Mouse (Mus musculus) spleen, postnatal 14 days (tissue): Measurements from ENCODE around the gene Cntnap2.

Experiments
- DNase-seq, 2 experiments: peaks; one replicate each; pipeline ENCODE4 v3.0.0; 2021 to 2022; ENCODE audit warnings: low spot score in 2 of 2

Cntnap2 gene

DNA sequence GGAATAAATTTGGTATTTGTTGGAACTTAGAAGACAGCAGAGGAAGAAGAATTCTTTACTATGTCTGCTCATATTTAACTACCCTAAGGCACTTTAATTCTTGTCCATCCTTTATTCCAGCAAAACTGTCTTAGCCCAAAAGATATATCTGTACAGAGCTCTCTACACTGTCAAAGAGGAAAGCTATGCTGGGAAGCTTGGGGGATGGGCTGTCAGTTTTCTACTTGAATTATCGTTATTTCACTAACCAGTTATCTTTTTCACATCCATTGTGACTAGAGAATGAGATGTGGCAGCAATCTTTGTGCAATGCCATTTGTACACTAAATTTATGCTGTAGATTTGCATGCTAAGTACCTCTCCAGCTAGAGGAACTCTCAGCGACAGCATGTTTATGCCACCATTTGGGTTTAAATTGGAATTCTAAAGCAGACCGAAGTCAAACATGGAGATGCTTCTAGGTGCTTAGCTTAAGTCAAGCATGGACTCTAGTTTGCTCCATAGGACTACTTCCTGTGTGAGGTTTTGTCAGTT is 268.9 kb downstream of the Cntnap2 start:
- no peak for DNase-seq

- no peak for DNase-seq
Observed at GRCm38 (mm10) chr6:45345396-45345795, 286.2 kb downstream of the Cntnap2 start.

GRCm38 (mm10) chr6:45345953-45346352 is 286.8 kb downstream of the Cntnap2 start:
- no peak for DNase-seq

DNA sequence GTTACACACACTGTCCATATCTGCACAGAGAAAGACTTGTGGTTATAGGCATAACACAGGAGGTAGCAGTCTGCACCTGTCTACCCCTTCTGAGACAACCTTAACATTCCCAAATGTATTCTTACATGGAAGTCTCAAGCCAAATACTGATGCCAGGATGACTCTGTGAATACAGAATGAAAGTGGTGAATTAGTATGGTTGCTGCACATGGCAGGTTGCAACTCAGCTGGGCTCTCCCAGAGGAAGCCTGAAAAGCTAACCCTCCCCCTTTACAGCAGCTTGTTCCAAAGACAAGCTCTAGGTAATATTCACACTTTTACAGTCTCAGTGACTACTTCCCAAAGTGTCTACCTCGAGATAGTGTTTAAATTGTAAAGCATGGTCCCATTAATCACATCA is 307.3 kb downstream of the Cntnap2 start:
- DNase-seq = no peak

DNA sequence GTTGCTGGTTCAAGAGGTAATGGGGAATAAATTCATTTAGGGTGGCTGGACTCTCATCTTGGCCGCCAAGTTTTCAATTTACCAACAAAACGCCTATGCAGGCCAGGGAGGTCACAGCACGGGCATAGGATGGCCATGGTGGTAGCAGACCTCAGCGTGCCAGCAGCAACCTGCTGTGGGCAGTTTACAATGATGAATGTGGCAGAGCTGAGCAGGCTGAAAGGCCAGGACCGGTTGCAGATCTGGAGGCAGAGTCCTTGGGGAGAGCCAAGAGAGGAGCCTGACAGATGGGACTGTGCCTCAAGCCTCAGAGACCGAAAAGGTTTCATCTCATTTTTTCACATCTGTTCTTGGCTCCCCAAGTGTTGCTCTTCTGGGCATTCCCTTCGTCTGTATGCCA is 322.0 kb downstream of the Cntnap2 start:
- DNase-seq = no peak

DNA sequence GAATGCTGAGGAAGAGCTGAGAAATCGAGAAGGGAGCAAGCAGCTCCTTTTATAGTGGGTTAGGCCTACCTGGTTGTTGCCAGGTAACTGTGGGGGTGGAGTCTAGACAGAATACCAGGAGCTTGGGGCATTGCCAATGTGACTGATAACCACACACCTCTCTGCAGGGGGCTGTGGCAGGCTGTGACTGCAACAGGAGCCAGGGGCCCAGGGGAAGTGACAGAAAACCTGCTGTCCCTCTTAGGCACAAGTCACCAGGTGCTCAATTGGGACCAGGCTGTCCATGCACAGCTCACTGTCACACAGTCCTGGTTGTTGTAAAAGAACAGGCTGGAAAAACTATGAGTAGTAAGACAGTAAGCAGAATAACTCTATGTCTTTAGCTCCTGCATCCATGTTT is 329.9 kb downstream of the Cntnap2 start:
- no peak for DNase-seq

DNA sequence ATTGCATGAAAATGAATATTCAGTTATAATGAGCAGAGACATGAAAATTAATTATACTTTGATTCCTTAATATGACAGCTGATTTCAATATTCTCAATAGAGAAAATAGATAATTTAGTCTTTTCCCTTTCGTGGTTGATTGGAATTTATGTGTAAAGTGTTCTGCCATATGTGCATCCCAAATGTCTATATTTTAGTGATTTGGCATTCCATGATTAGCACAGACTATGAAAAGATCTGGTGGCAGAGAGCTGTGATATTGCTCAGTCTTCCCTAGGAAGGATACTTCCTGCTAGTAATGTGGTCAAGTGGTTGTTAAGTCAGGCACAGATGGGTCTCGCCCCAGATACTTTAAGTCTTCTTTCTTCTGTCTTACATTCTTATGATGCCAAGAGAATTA is 354.5 kb downstream of the Cntnap2 start:
- no peak for DNase-seq

- no peak for DNase-seq
Observed at GRCm38 (mm10) chr6:45455424-45455823, 396.3 kb downstream of the Cntnap2 start.

DNA sequence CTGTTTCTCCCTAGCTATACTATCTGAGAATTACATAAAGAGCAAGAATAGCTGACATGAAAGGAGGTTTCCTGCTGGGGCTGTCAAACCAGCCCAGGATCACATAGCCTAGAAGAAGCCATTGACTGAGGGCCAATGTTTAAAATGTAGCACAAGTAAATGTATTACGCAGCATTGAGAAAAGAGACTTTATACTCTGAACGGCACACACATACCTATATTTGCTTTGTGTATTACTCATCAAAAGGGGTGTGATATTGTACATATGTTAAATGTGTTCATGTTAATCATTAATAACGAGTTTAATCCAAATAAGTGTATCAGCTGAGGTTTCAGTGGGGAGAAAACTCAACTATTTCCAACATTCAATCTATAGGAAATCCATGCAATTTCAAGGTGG is 459.1 kb downstream of the Cntnap2 start:
- no peak for DNase-seq

GRCm38 (mm10) chr6:45536999-45537398 is 477.8 kb downstream of the Cntnap2 start:
- DNase-seq = no peak

DNA sequence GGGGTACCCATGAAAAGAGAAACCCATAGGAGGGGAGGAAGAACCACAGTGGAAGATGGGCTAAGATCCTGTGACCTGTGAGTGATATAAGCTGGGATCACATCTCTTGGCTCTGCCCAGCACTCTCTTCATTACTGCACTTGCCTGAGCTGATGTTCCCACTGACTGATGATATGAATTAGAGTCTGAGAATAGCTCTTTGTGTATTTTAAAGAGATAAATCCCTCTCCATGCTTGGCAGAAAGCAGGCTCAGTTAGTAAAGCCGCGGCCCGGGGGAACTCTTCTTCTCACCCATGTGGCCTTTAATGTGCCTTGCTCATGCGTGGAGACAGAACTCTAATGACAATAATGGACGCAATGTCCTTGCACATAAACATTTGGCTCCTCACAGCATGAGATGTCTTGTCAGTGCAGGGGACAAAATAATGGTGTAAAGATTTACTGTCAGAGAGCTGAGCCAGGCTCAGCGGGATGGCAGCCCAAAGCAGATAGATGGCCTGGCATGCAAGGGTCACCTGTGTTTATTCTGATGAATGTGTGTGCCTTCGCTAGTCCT is 485.2 kb downstream of the Cntnap2 start:
- no peak for DNase-seq

GRCm38 (mm10) chr6:45559724-45560123 is 500.6 kb downstream of the Cntnap2 start:
- DNase-seq = no peak

DNA sequence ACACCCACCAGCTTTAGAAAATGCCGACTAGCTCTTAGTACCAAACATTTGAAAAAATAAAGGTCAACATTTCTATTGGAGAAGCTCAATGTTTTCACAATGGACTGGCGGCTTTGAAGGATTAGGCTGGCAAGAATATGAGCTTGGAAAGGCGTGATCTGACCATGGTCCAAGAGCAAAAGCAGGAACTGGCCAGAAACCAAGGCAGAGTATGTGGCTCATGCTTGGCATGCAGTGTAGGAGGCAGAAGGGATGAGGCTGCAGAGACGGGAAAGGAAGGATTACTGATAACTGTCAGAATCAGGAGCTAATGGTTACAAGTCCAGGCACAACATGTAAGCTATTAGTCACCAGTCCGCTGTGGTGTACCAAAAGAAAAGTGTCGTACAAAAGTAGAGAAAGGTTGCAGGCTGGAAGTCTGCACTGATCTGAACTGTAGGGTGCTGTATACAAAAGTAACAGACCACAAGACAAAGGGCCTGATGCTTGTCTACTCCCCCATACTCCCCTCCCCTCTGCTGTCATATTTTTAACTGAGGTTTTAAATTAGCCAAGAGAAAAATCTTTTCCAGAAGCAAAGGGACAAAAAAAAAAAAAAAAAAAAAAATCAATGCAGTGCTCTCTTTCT is 525.4 kb downstream of the Cntnap2 start:
- no peak for DNase-seq

DNA sequence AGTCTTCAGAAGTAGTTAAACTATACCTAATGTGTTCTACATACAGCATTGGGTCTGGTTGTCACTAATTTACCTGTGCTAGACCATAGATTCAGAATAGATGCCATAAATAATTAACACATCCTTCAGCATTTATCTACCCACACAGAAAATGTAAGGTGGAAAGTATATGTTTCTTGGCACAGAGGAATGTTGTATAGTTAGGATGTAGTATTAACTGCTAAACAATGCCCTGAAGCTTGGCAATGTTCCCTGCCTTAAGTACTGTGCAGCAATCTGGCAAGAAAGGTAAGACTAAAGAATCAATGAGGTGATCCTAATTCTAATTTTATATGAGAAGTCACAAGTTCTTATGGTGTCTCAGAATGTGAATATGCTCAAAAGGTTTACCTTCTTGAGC is 529.9 kb downstream of the Cntnap2 start:
- no peak for DNase-seq

GRCm38 (mm10) chr6:45647017-45647416 is 587.9 kb downstream of the Cntnap2 start:
- no peak for DNase-seq

- DNase-seq = no peak
Observed at GRCm38 (mm10) chr6:45648419-45648818, 589.3 kb downstream of the Cntnap2 start.

DNA sequence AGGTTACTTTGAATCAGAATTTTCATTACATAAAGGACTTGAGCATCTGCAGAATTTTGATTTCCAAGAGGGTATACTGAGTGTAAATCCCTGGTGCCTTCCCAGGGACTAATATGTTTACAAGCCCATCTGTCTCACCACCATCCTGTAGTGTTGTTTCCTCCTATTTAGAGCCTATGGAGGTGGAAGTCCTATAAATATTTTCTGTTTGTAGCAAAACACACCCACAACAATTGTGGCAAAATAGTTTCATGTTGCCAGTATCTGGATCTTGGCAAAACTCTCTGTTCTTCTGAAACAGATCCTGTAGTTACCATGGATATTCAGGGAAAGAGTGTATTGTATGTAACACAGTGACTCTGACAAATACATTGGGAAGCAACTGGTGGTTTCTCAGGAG is 641.1 kb downstream of the Cntnap2 start:
- no peak for DNase-seq

GRCm38 (mm10) chr6:45791612-45792011 is 732.5 kb downstream of the Cntnap2 start:
- DNase-seq = no peak

DNA sequence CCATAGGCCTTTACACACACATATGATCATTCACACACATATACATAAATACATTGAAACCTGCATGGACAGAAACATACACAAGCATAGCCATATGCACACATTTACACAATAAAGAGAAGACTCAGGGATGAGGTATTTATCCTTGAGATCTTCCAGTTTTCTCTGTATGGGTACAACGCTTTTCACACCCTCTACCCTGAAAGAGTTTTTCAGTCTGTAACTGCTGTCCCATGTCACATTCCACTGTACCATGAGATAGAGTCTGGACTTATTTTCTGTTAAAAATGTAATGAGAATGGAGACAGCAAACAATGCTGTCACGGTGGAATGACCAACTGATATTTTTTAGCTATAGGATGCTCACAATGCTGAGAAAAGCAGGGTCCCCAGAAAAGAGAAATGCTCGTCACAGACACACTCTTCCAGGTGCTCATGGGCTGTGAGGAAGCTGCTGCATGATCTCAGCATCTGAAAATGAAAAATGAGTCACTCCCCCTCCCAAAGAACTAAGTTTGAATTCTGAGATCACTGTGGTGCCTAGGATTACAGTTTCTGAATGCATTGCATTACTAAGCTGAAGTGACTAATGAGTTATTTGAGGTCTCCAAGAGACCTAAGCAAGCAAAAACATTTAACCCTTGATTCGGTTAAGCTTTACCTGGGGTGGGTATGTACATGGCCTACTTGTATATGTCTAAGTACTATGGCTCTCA is 782.6 kb downstream of the Cntnap2 start:
- DNase-seq = no peak

DNA sequence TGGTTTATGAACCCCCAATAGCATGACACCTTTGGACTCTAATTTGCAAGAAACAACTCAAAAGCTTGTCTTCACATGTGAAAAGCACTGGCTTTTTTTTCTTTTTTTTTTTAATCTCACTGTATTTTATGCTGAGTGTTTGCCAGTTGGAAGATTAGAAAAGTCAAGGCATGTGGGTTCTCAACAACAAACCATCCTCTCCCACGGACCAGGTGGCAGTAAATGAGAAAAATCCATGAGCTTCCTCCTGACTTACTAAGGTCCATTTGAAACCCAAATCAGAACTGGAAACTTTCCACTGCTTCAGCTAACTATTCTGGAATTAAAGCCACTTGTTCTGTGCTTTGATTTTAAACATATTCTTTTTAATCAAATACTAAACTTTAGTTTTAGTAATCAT is 784.6 kb downstream of the Cntnap2 start:
- DNase-seq = no peak

GRCm38 (mm10) chr6:45871409-45871992 is 812.3 kb downstream of the Cntnap2 start:
- DNase-seq = no peak

GRCm38 (mm10) chr6:45885486-45885885 is 826.3 kb downstream of the Cntnap2 start:
- no peak for DNase-seq

DNA sequence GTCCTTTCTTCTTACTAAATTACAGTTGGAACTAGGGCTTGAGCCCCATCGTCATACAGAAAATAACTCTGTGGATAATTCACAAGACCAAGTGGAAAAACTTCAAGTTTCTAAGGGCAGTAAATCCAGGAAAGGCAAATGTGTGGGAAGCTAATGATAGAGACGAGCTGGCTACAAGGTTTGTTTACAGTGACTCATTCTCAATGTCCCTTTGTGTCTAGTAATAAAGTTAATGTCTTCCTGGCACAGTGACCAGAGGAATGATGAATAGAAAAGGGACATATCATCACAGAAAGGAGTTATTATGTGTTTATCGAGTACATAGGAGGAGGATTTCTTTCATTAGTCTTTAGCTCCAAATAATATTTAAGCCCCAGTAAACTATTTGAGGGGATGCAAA is 828.7 kb downstream of the Cntnap2 start:
- DNase-seq = no peak
